Mouse (Mus musculus) kidney, embryonic 16.5 days (tissue): ENCODE measurements around the gene Reps2. TPM values are rescaled to one million over a fixed set of nuclear protein-coding genes. Genes with fewer than 3 reads are reported as not detected.

Experiments used
- ATAC-seq: fragments of 200-750 bp; cut with Nextera tagmentation; 2 replicates; pipeline ENCODE4 v1.8.0; 2017; ENCODE audit warnings: moderate TSS enrichment; ENCODE audit not compliant: low FRiP score, low TSS enrichment
- H3K27ac ChIP-seq: fragments of 300-500 bp; sonication (generic); 2 replicates; pipeline ENCODE4 v1.5.1; 2014; ENCODE audit warnings: low read length
- H3K27me3 ChIP-seq: fragments of 300-500 bp; sonication (generic); 2 replicates; pipeline ENCODE4 v1.6.1; 2014; ENCODE audit warnings: low read length, control low read depth, mixed read lengths; ENCODE audit not compliant: insufficient read depth
- H3K36me3 ChIP-seq: fragments of 300-500 bp; sonication (generic); 2 replicates; pipeline ENCODE4 v1.6.1; 2014; ENCODE audit warnings: low read length, control low read depth, mixed read lengths; ENCODE audit not compliant: insufficient read depth
- H3K4me1 ChIP-seq: fragments of 300-500 bp; sonication (generic); 2 replicates; pipeline ENCODE4 v1.6.1; 2014; ENCODE audit warnings: low read length, control low read depth, mixed read lengths; ENCODE audit not compliant: insufficient read depth
- H3K4me2 ChIP-seq: fragments of 300-500 bp; sonication (generic); replicated peaks from 2 replicates; pipeline ENCODE4 v1.6.1; 2014; ENCODE audit warnings: low read depth, low read length
- H3K4me3 ChIP-seq: fragments of 300-500 bp; sonication (generic); 2 replicates; pipeline ENCODE4 v1.5.1; 2014; ENCODE audit warnings: mild to moderate bottlenecking, low read length
- H3K9ac ChIP-seq: fragments of 300-500 bp; sonication (generic); replicated peaks from 2 replicates; pipeline ENCODE4 v1.6.1; 2014; ENCODE audit warnings: low read length
- H3K9me3 ChIP-seq: fragments of 300-500 bp; sonication (generic); 2 replicates; pipeline ENCODE4 v1.6.1; 2016; ENCODE audit warnings: low read length, control low read depth
- WGBS: fragments of 180-500 bp; shearing (Covaris S2); extraction: QIAGEN DNeasy Blood & Tissue Kit; methylation state at CpG from one replicate; pipeline ENCODE4 v1.1.7; 2014; 5-methylcytosine and 5-hydroxymethylcytosine counted together
- polyA plus RNA-seq: library from polyadenylated mRNA; unstranded; fragments of >200 nt; fragmentation: Nextera tagmentation; extraction: Ambion mirVana; gene quantifications from 2 replicates; pipeline ENCODE4 v1.2.1, GENCODE M21; 2015

Reps2 gene
- polyA plus RNA-seq, 1 experiment from 2014 or later = 2.0 TPM

- no peak for ATAC-seq
- Histone ChIP-seq H3K9ac (no peak overlapping the region), H3K9me3 (no peaks in the 10 kb centered on the region), H3K36me3 (no peaks in the 10 kb centered on the region), H3K27me3 (peaks cover 22% of the 10 kb centered on the region; the same call in 1 of the 2 replicates), H3K4me2 (no peak overlapping the region), H3K27ac (no peak overlapping the region), H3K4me3 (no peak overlapping the region), H3K4me1 (no peaks in the 10 kb centered on the region)
- WGBS = 69% methylated on average over 3 of the region's 3 CpGs
Measured at GRCm38 (mm10) chrX:162554513-162554912, 88.9 kb downstream of the Reps2 start.

GRCm38 (mm10) chrX:162552383-162552782 lies 91.1 kb downstream of the Reps2 start:
- Histone ChIP-seq H3K9me3 (no peaks in the 10 kb centered on the region), H3K27me3 (peaks cover 22% of the 10 kb centered on the region; the same call in 1 of the 2 replicates), H3K36me3 (no peaks in the 10 kb centered on the region), H3K27ac (no peak overlapping the region), H3K4me2 (no peak overlapping the region), H3K4me1 (no peaks in the 10 kb centered on the region), H3K9ac (no peak overlapping the region), H3K4me3 (no peak overlapping the region)
- no peak for ATAC-seq
- 50% methylated on average over 8 of the region's 8 CpGs for WGBS

- no peak overlapping the region for H3K4me2 ChIP-seq
- H3K9me3 ChIP-seq = no peaks in the 10 kb centered on the region
- no peak overlapping the region for H3K9ac ChIP-seq
- H3K27ac ChIP-seq = no peak overlapping the region
- H3K4me1 ChIP-seq = no peaks in the 10 kb centered on the region
- peaks cover 2% of the 10 kb centered on the region; the same call in 1 of the 2 replicates for H3K27me3 ChIP-seq
- no peaks in the 10 kb centered on the region for H3K36me3 ChIP-seq
- H3K4me3 ChIP-seq = no peak overlapping the region
- ATAC-seq = no peak
Measured at GRCm38 (mm10) chrX:162545037-162545436, 98.4 kb downstream of the Reps2 start.

- Histone ChIP-seq H3K9ac (no peak overlapping the region), H3K4me3 (no peak overlapping the region), H3K4me1 (no peaks in the 10 kb centered on the region), H3K36me3 (no peaks in the 10 kb centered on the region), H3K27ac (no peak overlapping the region), H3K4me2 (no peak overlapping the region), H3K27me3 (peaks cover 2% of the 10 kb centered on the region; the same call in 1 of the 2 replicates), H3K9me3 (no peaks in the 10 kb centered on the region)
- 67% methylated on average over 1 of the region's 1 CpGs for WGBS
- ATAC-seq = no peak
Measured at GRCm38 (mm10) chrX:162542576-162543227, 100.7 kb downstream of the Reps2 start.

DNA sequence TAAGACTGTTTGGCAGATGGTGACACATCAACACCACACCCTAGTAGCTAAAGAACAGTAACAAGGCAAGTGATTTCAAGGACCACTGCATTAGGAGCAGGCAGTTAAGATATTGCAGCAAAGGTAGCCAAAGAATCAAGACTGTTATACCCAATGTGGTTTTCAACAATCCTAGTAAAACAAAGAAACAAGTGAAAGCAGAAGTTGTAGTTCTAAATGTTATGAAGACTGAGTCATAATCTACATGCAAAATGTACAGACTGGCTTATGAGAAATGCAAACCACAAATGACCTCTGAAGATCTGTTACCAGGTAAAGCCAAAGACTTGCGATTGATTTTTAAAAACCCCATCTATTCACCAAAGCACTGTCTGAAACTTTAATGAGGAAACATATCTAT lies 101.5 kb downstream of the Reps2 start:
- ATAC-seq = no peak
- H3K4me2 ChIP-seq = no peak overlapping the region
- no peaks in the 10 kb centered on the region for H3K4me1 ChIP-seq
- no peak overlapping the region for H3K9ac ChIP-seq
- H3K9me3 ChIP-seq = no peaks in the 10 kb centered on the region
- 96% methylated on average over 1 of the region's 1 CpGs for WGBS
- H3K36me3 ChIP-seq = no peaks in the 10 kb centered on the region
- H3K27me3 ChIP-seq = peaks cover 2% of the 10 kb centered on the region; the same call in 1 of the 2 replicates
- H3K27ac ChIP-seq = no peak overlapping the region
- H3K4me3 ChIP-seq = no peak overlapping the region

GRCm38 (mm10) chrX:162531016-162531415 lies 112.4 kb downstream of the Reps2 start:
- H3K27me3 ChIP-seq = peaks cover 7% of the 10 kb centered on the region; the same call in 1 of the 2 replicates
- H3K4me3 ChIP-seq = no peak overlapping the region
- H3K36me3 ChIP-seq = no peaks in the 10 kb centered on the region
- no peak overlapping the region for H3K27ac ChIP-seq
- H3K9me3 ChIP-seq = no peaks in the 10 kb centered on the region
- 76% methylated on average over 2 of the region's 2 CpGs for WGBS
- no peak overlapping the region for H3K9ac ChIP-seq
- ATAC-seq = no peak
- no peaks in the 10 kb centered on the region for H3K4me1 ChIP-seq
- H3K4me2 ChIP-seq = no peak overlapping the region

GRCm38 (mm10) chrX:162527240-162527639 lies 116.2 kb downstream of the Reps2 start:
- Histone ChIP-seq H3K9me3 (no peaks in the 10 kb centered on the region), H3K27me3 (peaks cover 23% of the 10 kb centered on the region), H3K27ac (no peak overlapping the region), H3K9ac (no peak overlapping the region), H3K36me3 (no peaks in the 10 kb centered on the region), H3K4me1 (no peaks in the 10 kb centered on the region), H3K4me3 (no peak overlapping the region), H3K4me2 (no peak overlapping the region)
- 31% methylated on average over 2 of the region's 2 CpGs for WGBS
- ATAC-seq = no peak

DNA sequence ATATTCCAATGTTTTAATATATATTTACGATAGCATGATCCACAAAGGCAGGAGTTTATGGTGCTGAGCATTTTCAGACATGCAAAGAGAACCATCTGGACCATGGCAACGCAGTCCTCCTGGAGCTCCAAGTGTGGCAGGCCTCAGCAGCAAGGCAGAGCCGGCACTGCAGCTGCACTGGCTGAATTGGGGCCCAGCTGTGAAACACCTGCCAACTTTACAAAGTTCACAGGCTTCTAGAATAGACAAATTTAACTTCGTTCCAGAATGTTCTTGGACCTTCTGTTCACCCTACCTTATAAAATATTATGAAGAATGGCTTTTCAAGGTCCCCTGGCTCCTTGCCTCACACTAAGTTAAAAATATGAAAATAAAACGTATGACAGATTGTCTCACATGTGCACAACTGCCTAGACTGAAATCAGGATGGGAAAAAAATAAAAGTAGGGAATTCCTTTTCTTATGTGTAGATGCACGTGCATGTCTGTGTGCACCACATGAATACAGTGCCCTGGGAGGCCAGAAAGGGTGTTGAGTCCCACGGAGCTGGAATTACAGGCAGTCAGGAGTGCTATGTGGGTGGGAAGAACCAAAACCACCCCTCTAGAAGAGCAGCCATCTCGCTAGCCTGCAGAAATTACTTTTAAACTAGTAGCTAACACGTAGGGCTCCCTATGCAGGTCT lies 121.5 kb downstream of the Reps2 start:
- 57% methylated on average over 9 of the region's 9 CpGs for WGBS
- Histone ChIP-seq H3K4me3 (no peak overlapping the region), H3K4me2 (no peak overlapping the region), H3K4me1 (no peaks in the 10 kb centered on the region), H3K36me3 (no peaks in the 10 kb centered on the region), H3K27ac (no peak overlapping the region), H3K9me3 (no peaks in the 10 kb centered on the region), H3K27me3 (peaks cover 41% of the 10 kb centered on the region), H3K9ac (no peak overlapping the region)
- no peak for ATAC-seq

DNA sequence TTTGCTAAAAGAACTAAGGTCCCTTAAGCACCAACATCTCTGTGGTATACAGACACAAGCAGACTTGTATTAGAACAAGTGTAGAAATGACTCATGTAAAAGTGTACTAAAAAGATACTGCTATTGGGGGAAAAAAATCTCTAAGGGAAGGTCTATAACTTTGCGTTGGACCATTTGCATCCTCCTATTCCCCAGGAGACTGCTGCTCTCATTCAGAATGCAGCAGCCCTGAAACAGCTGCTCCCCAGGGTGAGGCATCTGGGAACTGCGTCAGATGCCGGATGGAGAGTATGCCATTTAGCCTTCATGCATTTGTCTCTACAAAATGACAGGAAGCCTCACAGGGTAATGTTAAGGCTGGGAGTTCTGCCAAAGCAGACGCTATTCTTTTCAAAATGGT lies 122.3 kb downstream of the Reps2 start:
- H3K4me1 ChIP-seq = no peaks in the 10 kb centered on the region
- H3K9ac ChIP-seq = no peak overlapping the region
- no peaks in the 10 kb centered on the region for H3K36me3 ChIP-seq
- H3K27me3 ChIP-seq = peaks cover 43% of the 10 kb centered on the region
- no peak; the same call in 1 of the 2 replicates for ATAC-seq
- no peak overlapping the region for H3K4me3 ChIP-seq
- no peak overlapping the region for H3K4me2 ChIP-seq
- WGBS = 54% methylated on average over 4 of the region's 4 CpGs
- no peak overlapping the region for H3K27ac ChIP-seq
- no peaks in the 10 kb centered on the region for H3K9me3 ChIP-seq

- 67% methylated on average over 2 of the region's 2 CpGs for WGBS
- peaks cover 39% of the 10 kb centered on the region; the same call in 1 of the 2 replicates for H3K27me3 ChIP-seq
- no peak overlapping the region for H3K9ac ChIP-seq
- H3K4me2 ChIP-seq = no peak overlapping the region
- no peaks in the 10 kb centered on the region for H3K4me1 ChIP-seq
- no peaks in the 10 kb centered on the region for H3K9me3 ChIP-seq
- no peaks in the 10 kb centered on the region for H3K36me3 ChIP-seq
- ATAC-seq = no peak
- no peak overlapping the region for H3K27ac ChIP-seq
- H3K4me3 ChIP-seq = no peak overlapping the region
Measured at GRCm38 (mm10) chrX:162520374-162520773, 123.1 kb downstream of the Reps2 start.
